Mouse (Mus musculus) CH12.LX (cell line): ENCODE measurements around the gene Acadl. TPM values are rescaled to one million over a fixed set of nuclear protein-coding genes. Genes with fewer than 3 reads are reported as not detected.

ENCODE experiments used
- DNase-seq: peaks from one replicate; pipeline ENCODE4 v3.0.0-alpha.2; 2013; ENCODE audit errors: extremely low read depth
- H3K27ac ChIP-seq: 2 replicates; pipeline ENCODE4 v1.5.1; 2012; ENCODE audit warnings: low read depth, mild to moderate bottlenecking, control low read depth, moderate library complexity; ENCODE audit not compliant: insufficient read depth
- H3K27me3 ChIP-seq: replicated peaks from 2 replicates; pipeline ENCODE3; 2012; ENCODE audit warnings: inconsistent platforms
- H3K36me3 ChIP-seq, 2 experiments: replicated peaks in 1 of 2; 2 replicates each; pipeline versions ENCODE3 to v1.6.1; 2012; ENCODE audit warnings: inconsistent platforms in 1 of 2, low read length in 1 of 2, mild to moderate bottlenecking in 1 of 2, mixed read lengths in 1 of 2, moderate library complexity in 1 of 2; ENCODE audit not compliant: control insufficient read depth in 1 of 2, insufficient read depth in 1 of 2
- H3K4me1 ChIP-seq, 2 experiments: 2 replicates each; pipeline ENCODE4 v1.6.1; 2012; ENCODE audit warnings: inconsistent platforms in 1 of 2, moderate library complexity in 1 of 2; ENCODE audit not compliant: insufficient read depth in 2 of 2, control insufficient read depth in 1 of 2
- H3K4me2 ChIP-seq: 2 replicates; pipeline ENCODE4 v1.6.1; 2012; ENCODE audit warnings: low read depth, mild to moderate bottlenecking, control low read depth; ENCODE audit not compliant: poor library complexity, insufficient read depth, severe bottlenecking
- H3K4me3 ChIP-seq, 3 experiments: fragments of 150-350 bp in 1 of 3; sonication (generic) in 1 of 3; replicated peaks in 1 of 3; 2 replicates each; pipeline versions ENCODE3 to v1.5.1; 2011 to 2012; ENCODE audit warnings: low read depth in 2 of 3, low read length in 2 of 3, mild to moderate bottlenecking in 2 of 3, moderate library complexity in 2 of 3, control low read depth in 1 of 3, improper control_type of control experiment in 1 of 3, inconsistent platforms in 1 of 3, mixed read lengths in 1 of 3; ENCODE audit not compliant: poor library complexity in 1 of 3
- H3K79me2 ChIP-seq: replicated peaks from 2 replicates; pipeline ENCODE4 v1.6.1; 2012; ENCODE audit warnings: mild to moderate bottlenecking, moderate library complexity; ENCODE audit not compliant: control insufficient read depth, poor library complexity, insufficient read depth, severe bottlenecking; ENCODE audit errors: extremely low read depth
- H3K9ac ChIP-seq: 2 replicates; pipeline ENCODE4 v1.6.1; 2012; ENCODE audit warnings: low read depth, mild to moderate bottlenecking, control low read depth, moderate library complexity; ENCODE audit not compliant: insufficient read depth
- H3K9me3 ChIP-seq: replicated peaks from 2 replicates; pipeline ENCODE3; 2012; ENCODE audit warnings: low read length, inconsistent platforms, mixed read lengths
- CHD1 ChIP-seq: IDR thresholded peaks from 2 replicates; pipeline ENCODE4 v1.6.1; 2012; ENCODE audit warnings: low read depth, low read length, improper control_type of control experiment, inconsistent platforms
- CHD2 ChIP-seq: IDR thresholded peaks from 2 replicates; pipeline ENCODE4 v1.6.1; 2011; ENCODE audit warnings: low read length, improper control_type of control experiment
- CTCF ChIP-seq, 2 experiments: IDR thresholded peaks in 1 of 2; conservative IDR thresholded peaks in 1 of 2; 2 replicates each; pipeline ENCODE4 v1.5.1; 2011 to 2012; ENCODE audit warnings: low read depth in 2 of 2, low read length in 2 of 2, improper control_type of control experiment in 1 of 2, inconsistent platforms in 1 of 2, mild to moderate bottlenecking in 1 of 2, moderate library complexity in 1 of 2
- E2F4 ChIP-seq: IDR thresholded peaks from 2 replicates; pipeline ENCODE4 v1.6.1; 2011; ENCODE audit warnings: low read depth, low read length, improper control_type of control experiment; ENCODE audit not compliant: insufficient replicate concordance
- EP300 ChIP-seq: IDR thresholded peaks from 2 replicates; pipeline ENCODE4 v1.6.1; 2011; ENCODE audit warnings: low read length, improper control_type of control experiment
- ETS1 ChIP-seq: conservative IDR thresholded peaks from 2 replicates; pipeline ENCODE4 v1.6.1; 2012; ENCODE audit warnings: low read depth, mild to moderate bottlenecking, inconsistent platforms, low read length, improper control_type of control experiment, moderate library complexity
- HCFC1 ChIP-seq: IDR thresholded peaks from 2 replicates; pipeline ENCODE4 v1.6.1; 2012; ENCODE audit warnings: low read depth, mild to moderate bottlenecking, inconsistent platforms, low read length, improper control_type of control experiment
- IRF4 ChIP-seq: IDR thresholded peaks from 2 replicates; pipeline ENCODE4 v1.6.1; 2014; ENCODE audit warnings: low read depth, mild to moderate bottlenecking, inconsistent platforms, low read length, improper control_type of control experiment
- JUN ChIP-seq: IDR thresholded peaks from 2 replicates; pipeline ENCODE4 v1.6.1; 2011; ENCODE audit warnings: low read depth, mild to moderate bottlenecking, low read length, improper control_type of control experiment, moderate library complexity; ENCODE audit not compliant: insufficient read depth
- JUND ChIP-seq: conservative IDR thresholded peaks from 2 replicates; pipeline ENCODE4 v1.6.1; 2011; ENCODE audit warnings: low read depth, low read length, improper control_type of control experiment
- MAFK ChIP-seq: IDR thresholded peaks from 2 replicates; pipeline ENCODE4 v1.6.1; 2011; ENCODE audit warnings: low read length, improper control_type of control experiment; ENCODE audit not compliant: insufficient replicate concordance
- MAX ChIP-seq: IDR thresholded peaks from 2 replicates; pipeline ENCODE4 v1.6.1; 2011; ENCODE audit warnings: low read length, improper control_type of control experiment
- MAZ ChIP-seq: IDR thresholded peaks from 2 replicates; pipeline ENCODE4 v1.6.1; 2012; ENCODE audit warnings: low read depth, mild to moderate bottlenecking, inconsistent platforms, low read length, improper control_type of control experiment, moderate library complexity
- MYC ChIP-seq: IDR thresholded peaks from 2 replicates; pipeline ENCODE4 v1.6.1; 2011; ENCODE audit warnings: low read depth, mild to moderate bottlenecking, improper control_type of control experiment, low read length
- NELFE ChIP-seq: IDR thresholded peaks from 2 replicates; pipeline ENCODE4 v1.6.1; 2011; ENCODE audit warnings: low read depth, low read length, improper control_type of control experiment
- NRF1 ChIP-seq: IDR thresholded peaks from 2 replicates; pipeline ENCODE4 v1.6.1; 2014; ENCODE audit warnings: low read depth, mild to moderate bottlenecking, inconsistent platforms, low read length, improper control_type of control experiment, moderate library complexity
- PAX5 ChIP-seq: IDR thresholded peaks from 2 replicates; pipeline ENCODE4 v1.6.1; 2012; ENCODE audit warnings: low read length, inconsistent platforms, mixed read lengths
- POLR2AphosphoS2 ChIP-seq: IDR thresholded peaks from 2 replicates; pipeline ENCODE4 v1.6.1; 2011; ENCODE audit warnings: low read depth, low read length, improper control_type of control experiment
- RAD21 ChIP-seq: IDR thresholded peaks from 2 replicates; pipeline ENCODE4 v1.6.1; 2011; ENCODE audit warnings: low read depth, mild to moderate bottlenecking, low read length, improper control_type of control experiment, moderate library complexity
- RCOR1 ChIP-seq: conservative IDR thresholded peaks from 2 replicates; pipeline ENCODE4 v1.6.1; 2012; ENCODE audit warnings: low read depth, mild to moderate bottlenecking, inconsistent platforms, low read length, improper control_type of control experiment
- TCF12 ChIP-seq: IDR thresholded peaks from 2 replicates; pipeline ENCODE4 v1.6.1; 2014; ENCODE audit warnings: low read depth, mild to moderate bottlenecking, inconsistent platforms, low read length, improper control_type of control experiment
- UBTF ChIP-seq: IDR thresholded peaks from 2 replicates; pipeline ENCODE4 v1.6.1; 2012; ENCODE audit warnings: low read depth, mild to moderate bottlenecking, inconsistent platforms, low read length, improper control_type of control experiment, moderate library complexity
- USF2 ChIP-seq: conservative IDR thresholded peaks from 2 replicates; pipeline ENCODE4 v1.6.1; 2011; ENCODE audit warnings: low read depth, low read length, improper control_type of control experiment
- ZMIZ1 ChIP-seq: IDR thresholded peaks from 2 replicates; pipeline ENCODE4 v1.6.1; 2012; ENCODE audit warnings: low read depth, mild to moderate bottlenecking, inconsistent platforms, low read length, improper control_type of control experiment
- ZNF384 ChIP-seq: IDR thresholded peaks from 2 replicates; pipeline ENCODE4 v1.6.1; 2012; ENCODE audit warnings: low read depth, low read length, improper control_type of control experiment, inconsistent platforms
- dilution Hi-C: fragments of 300-500 bp; cut with MboI; formaldehyde crosslinking; loops from 2 replicates; pipeline ENCODE4 v1.14.3; 2020; ENCODE audit warnings: low sequenced_read_pairs; ENCODE audit not compliant: extremely low pct_unique_long_range_greater_than_20kb, extremely low pct_ligation_motif_present
- in situ Hi-C: fragments of 300-500 bp; cut with MboI; formaldehyde crosslinking; loops from 3 replicates; pipeline ENCODE4 v1.14.3; 2019; ENCODE audit warnings: low sequenced_read_pairs, low pct_ligation_motif_present, low pct_unique_long_range_greater_than_20kb, mixed read lengths
- polyA plus RNA-seq: library from polyadenylated mRNA; unstranded; fragments of >175 nt; gene quantifications from 2 replicates; pipeline ENCODE4 v1.2.1, GENCODE M21; 2012; ENCODE audit warnings: low read depth; ENCODE audit not compliant: insufficient read length
- total RNA-seq, 2 experiments: library from RNA; depleted of rRNA; stranded (reverse); fragments of 300-350 nt in 1 of 2; fragments of >200 nt in 1 of 2; gene quantifications; 2 replicates each; pipeline ENCODE4 v1.2.3; 2012 to 2014

Gene Acadl
- total and polyA plus RNA-seq, 3 experiments = 24.7 to 58.9 (median 26.2) TPM

DNA sequence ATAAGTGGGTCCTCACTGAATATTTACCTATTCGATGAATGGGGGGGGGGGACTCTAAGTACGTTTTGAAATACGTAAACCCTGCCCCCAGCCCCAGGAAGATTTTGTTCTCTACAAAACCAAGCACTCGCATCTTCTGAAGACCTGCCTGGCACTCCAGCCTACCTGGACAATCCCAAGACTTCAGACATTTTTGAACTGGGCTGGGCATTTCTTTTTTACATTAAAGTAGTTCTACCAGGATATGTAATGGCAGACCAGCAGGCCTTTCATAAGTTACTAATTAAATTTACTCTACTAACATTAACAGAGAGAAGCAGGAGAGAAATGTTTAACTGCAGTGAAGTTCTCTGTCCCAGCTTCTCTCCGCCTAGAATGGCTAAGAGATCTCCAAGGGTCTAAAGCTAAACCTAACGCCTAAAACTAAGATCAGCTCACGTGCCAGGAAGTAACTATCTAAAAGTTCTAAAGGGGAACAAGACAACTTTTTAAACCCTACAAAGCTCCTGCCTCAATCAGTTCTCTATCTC is 30.4 kb downstream of the Acadl start:
- Histone ChIP-seq H3K4me3 (no peak overlapping the region), H3K9me3 (no peaks in the 10 kb centered on the region), H3K27me3 (no peaks in the 10 kb centered on the region), H3K36me3 (peaks cover 24 to 51% of the 10 kb centered on the region in 2 experiments), H3K27ac (no peak overlapping the region), H3K4me1 (peaks cover 0 to 15% of the 10 kb centered on the region in 2 experiments; a peak in 2 of 4 replicates), H3K4me2 (no peak overlapping the region), H3K79me2 (no peaks in the 10 kb centered on the region)
- dilution Hi-C loops = no loop called here
- in situ Hi-C loops = no loop called here
- TF ChIP-seq IRF4 (no peak), HCFC1 (no peak), E2F4 (no peak), MAZ (no peak), CHD2 (no peak), POLR2AphosphoS2 (no peak), PAX5 (no peak), CHD1 (no peak), ZMIZ1 (no peak), CTCF (conservative IDR thresholded peaks at IDR 0.05 in 1 of 2, IDR thresholded peaks at IDR 0.05 in 1 of 2; ENCODE audit: low read depth in 2 of 2, low read length in 2 of 2) (no peak), NRF1 (no peak), MYC (no peak), JUND (no peak), ETS1 (no peak), RAD21 (no peak)
- TF ChIP-seq, all 38 proteins: peak for 0
- no peak for DNase-seq
- H3K9ac ChIP-seq = no peak overlapping the region

DNA sequence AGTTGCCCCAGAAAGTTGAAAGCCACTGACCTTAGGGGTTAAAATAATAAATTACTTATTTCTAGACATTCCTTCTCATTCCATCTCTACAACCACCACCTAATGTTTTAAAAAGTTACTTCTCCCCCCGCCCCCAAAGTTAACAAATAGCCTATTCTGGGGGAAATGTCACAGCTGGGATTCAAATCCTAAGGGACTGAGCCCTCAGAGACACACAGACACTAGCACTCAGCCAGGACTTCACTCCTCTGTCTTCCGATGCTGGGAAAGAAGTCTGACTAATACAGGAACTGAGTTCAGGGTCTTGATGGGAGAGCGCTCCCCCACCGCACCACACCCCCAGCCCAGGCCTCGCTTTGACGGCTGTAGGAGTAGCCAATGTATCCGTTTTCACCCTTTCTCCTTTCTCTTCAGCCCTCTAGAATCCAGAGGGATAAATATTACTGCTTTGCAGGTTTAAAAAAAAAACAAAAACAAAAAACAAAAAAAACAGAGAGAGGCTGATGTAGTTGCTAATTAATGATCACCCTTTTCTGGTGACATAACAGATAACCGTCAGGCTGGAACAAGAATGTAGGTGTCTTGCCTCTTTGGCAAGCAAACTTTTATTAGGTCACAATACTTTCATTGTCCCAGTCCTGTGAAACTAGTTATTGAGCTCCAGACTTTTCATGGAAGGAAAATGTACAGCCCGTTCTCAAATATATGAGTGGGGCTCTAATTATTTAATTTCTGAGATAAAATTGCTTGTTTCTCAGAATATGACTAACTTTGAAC is 31.1 kb downstream of the Acadl start:
- DNase-seq = no peak
- Histone ChIP-seq H3K36me3 (peaks cover 22 to 51% of the 10 kb centered on the region in 2 experiments), H3K27ac (no peak overlapping the region), H3K79me2 (0 out of 2 replicates have a peak, but pooled peaks cover under 1% of the 10 kb centered on the region), H3K27me3 (no peaks in the 10 kb centered on the region)
- in situ Hi-C loops = no loop called here
- no peak for TF ChIP-seq MAFK
- TF ChIP-seq PAX5 = no peak
- no peak for TF ChIP-seq TCF12
- no peak for TF ChIP-seq RCOR1
- no peak for TF ChIP-seq ETS1
- no peak for TF ChIP-seq NELFE
- no peak for TF ChIP-seq ZNF384
- no peak for TF ChIP-seq CHD2
- no peak for TF ChIP-seq MAX
- TF ChIP-seq EP300 = no peak
- no peak for TF ChIP-seq JUN
- TF ChIP-seq IRF4 = no peak
- TF ChIP-seq NRF1 = no peak
- TF ChIP-seq MAZ = no peak
- no peak for TF ChIP-seq UBTF
- no peak for TF ChIP-seq ZMIZ1
- no peak for TF ChIP-seq USF2
- no peak for TF ChIP-seq CTCF (conservative IDR thresholded peaks at IDR 0.05 in 1 of 2, IDR thresholded peaks at IDR 0.05 in 1 of 2; ENCODE audit: low read depth in 2 of 2, low read length in 2 of 2)
- TF ChIP-seq RAD21 = no peak
- TF ChIP-seq, all 38 proteins: peak for 0
- dilution Hi-C loops = no loop called here
- no peak overlapping the region for H3K4me3 ChIP-seq
- no peaks in the 10 kb centered on the region for H3K9me3 ChIP-seq
- peaks cover 0 to 8% of the 10 kb centered on the region in 2 experiments; a peak in 2 of 4 replicates for H3K4me1 ChIP-seq
- no peak overlapping the region for H3K9ac ChIP-seq
- H3K4me2 ChIP-seq = no peak overlapping the region
